In the genomic region with DNA sequence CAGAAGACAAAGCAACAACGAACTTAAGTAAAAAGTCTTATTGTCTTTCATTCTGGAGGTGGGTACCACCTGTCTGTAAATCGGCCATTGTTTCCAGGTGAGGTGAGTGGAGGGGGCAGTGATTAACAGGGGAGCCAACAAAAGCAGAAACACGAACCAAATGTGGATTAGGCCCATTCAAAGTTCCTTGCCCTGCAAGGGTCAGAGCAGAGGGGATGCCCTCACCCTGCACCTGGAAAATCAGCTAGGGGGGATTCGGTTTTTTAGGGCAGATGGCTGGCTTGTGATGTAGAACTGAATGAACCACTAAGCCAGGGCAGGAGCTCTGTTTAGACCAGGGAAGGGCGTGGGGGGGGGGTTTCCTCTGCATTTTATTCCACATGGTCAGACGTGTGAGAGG, we compare ENCODE assay signal across 22 mouse cellular contexts. TPM values are rescaled to one million over a fixed set of nuclear protein-coding genes. Genes with fewer than 3 reads are reported as not detected.
DNase-seq lines count a peak whose midpoint lies in the region; ATAC-seq and TF ChIP-seq lines count a peak whose summit lies in the region.
"Had no signal": no experiment of that assay in that cellular context is flagged by ENCODE, and none has a peak within 500 bp of the region (broad histone marks: within the 10 kb centered on the region; RNA-seq: fewer than 3 reads in every experiment).

No protein-coding gene starts in this region.

- ATAC-seq in midbrain, embryonic 16.5 days: no peak
- ATAC-seq: CD4-positive, CD25-positive, alpha-beta regulatory T cell, adult 4 months; forebrain, embryonic 14.5 days; inflammation-experienced regulatory T-cells, adult 6 months had no signal

- H3K4me3 ChIP-seq in midbrain, embryonic 10.5 days: no peak overlapping the region
- H3K4me3 ChIP-seq in midbrain, embryonic 16.5 days (ENCODE audit: low read depth, low read length): no peak overlapping the region
- H3K4me3 ChIP-seq in E14TG2a.4 (replicated peaks; ENCODE audit: low read length): peak overlapping the region; percentile 50
- no peak overlapping the region for H3K4me3 ChIP-seq in embryonic facial prominence, embryonic 10.5 days
- H3K4me3 ChIP-seq: embryonic facial prominence, embryonic 15.5 days; erythroblast, embryonic 14.5 days; forebrain, embryonic 10.5 days; gastrocnemius, adult 2 months; heart, embryonic 12.5 days; hindbrain, embryonic 15.5 days had no signal

- no peak overlapping the region for H3K9ac ChIP-seq in midbrain, embryonic 16.5 days (ENCODE audit: low read depth, low read length)
- H3K9ac ChIP-seq: embryonic facial prominence, embryonic 15.5 days; heart, embryonic 12.5 days; hindbrain, embryonic 15.5 days had no signal

- no peak for TF ChIP-seq CTCF in E14TG2a.4 (conservative IDR thresholded peaks at IDR 0.05; ENCODE audit: low read length)

- H3K9me3 ChIP-seq in midbrain, embryonic 10.5 days (replicated peaks): no peaks in the 10 kb centered on the region
- H3K9me3 ChIP-seq in midbrain, embryonic 16.5 days (replicated peaks; ENCODE audit: control insufficient read depth, low read length, poor library complexity, severe bottlenecking): no peaks in the 10 kb centered on the region
- H3K9me3 ChIP-seq in E14TG2a.4 (ENCODE audit: low read length): no peaks in the 10 kb centered on the region
- H3K9me3 ChIP-seq in embryonic facial prominence, embryonic 10.5 days: no peaks in the 10 kb centered on the region
- H3K9me3 ChIP-seq: embryonic facial prominence, embryonic 15.5 days; forebrain, embryonic 10.5 days; heart, embryonic 12.5 days; hindbrain, embryonic 15.5 days had no signal

- peak overlapping the region; percentile 4; the same call in 1 of the 2 replicates for H3K27ac ChIP-seq in midbrain, embryonic 10.5 days (replicated peaks)
- H3K27ac ChIP-seq in midbrain, embryonic 16.5 days (ENCODE audit: low read length): no peak overlapping the region
- peak overlapping the region; percentile 2; the same call in 1 of the 2 replicates for H3K27ac ChIP-seq in embryonic facial prominence, embryonic 10.5 days (replicated peaks)
- H3K27ac ChIP-seq: embryonic facial prominence, embryonic 15.5 days; forebrain, embryonic 10.5 days; hindbrain, embryonic 15.5 days had no signal

- DNase-seq in midbrain, embryonic 10.5 days (ENCODE audit: low spot score): no peak
- DNase-seq in A20 (ENCODE audit: low read depth, low spot score): peak; percentile 14
- DNase-seq in embryonic facial prominence, embryonic 10.5 days (ENCODE audit: low spot score): no peak
- no peak for DNase-seq in ovary, postnatal 10 days (ENCODE audit: low spot score)
- DNase-seq in retina, embryonic 14.5 days (ENCODE audit: low spot score): no peak
- no peak for DNase-seq in Muller cell, postnatal 12 days (ENCODE audit: inconsistent ontology term)
- DNase-seq: adrenal gland, postnatal 25 days; cerebellum, adult 11 months; cerebellum, adult 8-10 months; cerebellum, postnatal 14 days; gastrocnemius, postnatal 25 days had no signal

- WGBS in midbrain, embryonic 10.5 days: 53% methylated on average over 6 of the region's 6 CpGs
- 61% methylated on average over 6 of the region's 6 CpGs for WGBS in midbrain, embryonic 16.5 days
- 46% methylated on average over 6 of the region's 6 CpGs for WGBS in embryonic facial prominence, embryonic 10.5 days

- H3K4me1 ChIP-seq in midbrain, embryonic 10.5 days: peaks cover 11% of the 10 kb centered on the region
- H3K4me1 ChIP-seq in midbrain, embryonic 16.5 days (ENCODE audit: control insufficient read depth, insufficient read depth, low read length): no peaks in the 10 kb centered on the region
- H3K4me1 ChIP-seq in E14TG2a.4 (replicated peaks; ENCODE audit: low read depth, low read length): peaks cover 92% of the 10 kb centered on the region
- peaks cover 28% of the 10 kb centered on the region for H3K4me1 ChIP-seq in embryonic facial prominence, embryonic 10.5 days
- H3K4me1 ChIP-seq: heart, embryonic 12.5 days had no signal

- H3K36me3 ChIP-seq in midbrain, embryonic 10.5 days: no peaks in the 10 kb centered on the region
- no peaks in the 10 kb centered on the region for H3K36me3 ChIP-seq in midbrain, embryonic 16.5 days (ENCODE audit: control insufficient read depth, insufficient read depth, low read length)
- H3K36me3 ChIP-seq in E14TG2a.4 (ENCODE audit: insufficient read depth, low read length): no peaks in the 10 kb centered on the region; the same call in 1 of the 2 replicates
- no peaks in the 10 kb centered on the region for H3K36me3 ChIP-seq in embryonic facial prominence, embryonic 10.5 days (replicated peaks)
- H3K36me3 ChIP-seq: embryonic facial prominence, embryonic 15.5 days; forebrain, embryonic 10.5 days; heart, embryonic 12.5 days; hindbrain, embryonic 15.5 days had no signal

- H3K27me3 ChIP-seq in midbrain, embryonic 10.5 days (ENCODE audit: low read depth, poor library complexity, severe bottlenecking): no peaks in the 10 kb centered on the region; the same call in 1 of the 2 replicates
- H3K27me3 ChIP-seq in midbrain, embryonic 16.5 days (ENCODE audit: control insufficient read depth, insufficient read depth, low read depth, low read length): no peaks in the 10 kb centered on the region
- no peaks in the 10 kb centered on the region for H3K27me3 ChIP-seq in E14TG2a.4 (ENCODE audit: insufficient read depth, low read length)
- H3K27me3 ChIP-seq in embryonic facial prominence, embryonic 10.5 days (replicated peaks; ENCODE audit: low read depth, poor library complexity, severe bottlenecking): no peaks in the 10 kb centered on the region
- H3K27me3 ChIP-seq: embryonic facial prominence, embryonic 15.5 days; heart, embryonic 12.5 days; hindbrain, embryonic 15.5 days had no signal

- no peak overlapping the region for H3K4me2 ChIP-seq in midbrain, embryonic 16.5 days (ENCODE audit: low read length)
- H3K4me2 ChIP-seq: embryonic facial prominence, embryonic 15.5 days; heart, embryonic 12.5 days; hindbrain, embryonic 15.5 days had no signal

RNA-seq across cellular contexts. Expression of a gene that starts 12.8 kb away (rescaled TPM):
- 1.7 and 2.5 TPM in 2 replicates for polyA plus RNA-seq in midbrain, embryonic 10.5 days (2016; fragmentation: Nextera tagmentation; extraction: Ambion mirVana)
- 6.4 and 8.6 TPM in 2 replicates for polyA plus RNA-seq in midbrain, embryonic 16.5 days (2015; fragmentation: Nextera tagmentation; extraction: Ambion mirVana)
- polyA plus RNA-seq in embryonic facial prominence, embryonic 10.5 days (2016; fragmentation: Nextera tagmentation; extraction: Ambion mirVana): 1.8 and 2.1 TPM in 2 replicates
- polyA plus RNA-seq: erythroblast, embryonic 14.5 days had no signal

RNA-seq across cellular contexts. Expression of a gene that starts 22.2 kb away (rescaled TPM):
- polyA plus RNA-seq in midbrain, embryonic 10.5 days (2016; fragmentation: Nextera tagmentation; extraction: Ambion mirVana): 6.4 and 6.9 TPM in 2 replicates
- 12.9 and 20.1 TPM in 2 replicates for polyA plus RNA-seq in midbrain, embryonic 16.5 days (2015; fragmentation: Nextera tagmentation; extraction: Ambion mirVana)
- polyA plus RNA-seq in embryonic facial prominence, embryonic 10.5 days (2016; fragmentation: Nextera tagmentation; extraction: Ambion mirVana): 5.3 and 7.7 TPM in 2 replicates

RNA-seq across cellular contexts. Expression of a gene that starts 56.7 kb away (rescaled TPM):
- polyA plus RNA-seq in midbrain, embryonic 10.5 days (2016; fragmentation: Nextera tagmentation; extraction: Ambion mirVana): 0.19 and 0.92 TPM in 2 replicates
- polyA plus RNA-seq in midbrain, embryonic 16.5 days (2015; fragmentation: Nextera tagmentation; extraction: Ambion mirVana): not detected in 2 replicates
- polyA plus RNA-seq in embryonic facial prominence, embryonic 10.5 days (2016; fragmentation: Nextera tagmentation; extraction: Ambion mirVana): 0.20 and 0.34 TPM in 2 replicates
- polyA plus RNA-seq: forebrain, embryonic 14.5 days; hindbrain, embryonic 15.5 days had no signal
